Mouse (Mus musculus): Measurements from ENCODE around the gene Vps4b. TPM values are rescaled to one million over a fixed set of nuclear protein-coding genes. Genes with fewer than 3 reads are reported as not detected.

Gene Vps4b
- 100 to 1,000 TPM; 110 to 119 TPM for polyA plus RNA-seq (2017; shearing (Covaris generic))

GRCm38 (mm10) chr1:106796542-106796924 lies at the start of gene Vps4b:
TSS of gene Vps4b (minus strand) at chr1:106796728.

GRCm38 (mm10) chr1:106759572-106760435 lies 36.7 kb downstream of the Vps4b start, which contains the start of gene Kdsr:
TSS of gene Kdsr (minus strand) at chr1:106759727.

Other genes starting within 250 kb of the Vps4b start
- 100 to 1,000 TPM; 104 to 417 TPM for gene Bcl2, start 82.5 kb downstream of the Vps4b start, polyA plus RNA-seq (2017; shearing (Covaris generic))
- 10 to 100 TPM; 15.9 to 25.9 TPM for gene Kdsr, start 37.0 kb downstream of the Vps4b start, polyA plus RNA-seq (2017; shearing (Covaris generic))
- gene Serpinb5, start 64.4 kb upstream of the Vps4b start, polyA plus RNA-seq (2017; shearing (Covaris generic)): not detected
- under 1 TPM in 1 of 2 experiments, not detected in 1; 0.16 TPM for gene Serpinb12, start 137.7 kb upstream of the Vps4b start, polyA plus RNA-seq (2017; shearing (Covaris generic))
- gene Serpinb13, start 184.3 kb upstream of the Vps4b start, polyA plus RNA-seq (2017; shearing (Covaris generic)): not detected